Mouse (Mus musculus) embryonic facial prominence, embryonic 11.5 days (tissue): ENCODE measurements around the gene Plaur. TPM values are rescaled to one million over a fixed set of nuclear protein-coding genes. Genes with fewer than 3 reads are reported as not detected.
A peak's percentile ranks its signal among the peaks of the same experiment; 100 is the strongest.

Source experiments
- ATAC-seq: fragments of 200-750 bp; cut with Nextera tagmentation; replicated peaks from 2 replicates; pipeline ENCODE4 v1.8.0; 2017; ENCODE audit warnings: low read depth; ENCODE audit not compliant: insufficient number of reproducible peaks, low FRiP score, low TSS enrichment
- DNase-seq: peaks from one replicate; pipeline ENCODE4 v3.0.0-alpha.2; 2015; ENCODE audit warnings: low spot score
- H3K27ac ChIP-seq: fragments of 300-500 bp; sonication (generic); replicated peaks from 2 replicates; pipeline ENCODE4 v1.5.1; 2014; ENCODE audit warnings: mild to moderate bottlenecking, low read depth, low read length, control low read depth
- H3K27me3 ChIP-seq: fragments of 300-500 bp; sonication (generic); 2 replicates; pipeline ENCODE4 v1.6.1; 2014; ENCODE audit warnings: mild to moderate bottlenecking, low read length, moderate library complexity, mixed read lengths; ENCODE audit not compliant: control insufficient read depth, insufficient read depth
- H3K36me3 ChIP-seq: fragments of 300-500 bp; sonication (generic); replicated peaks from 2 replicates; pipeline ENCODE4 v1.6.1; 2014; ENCODE audit warnings: low read depth, mild to moderate bottlenecking, low read length, moderate library complexity, mixed read lengths; ENCODE audit not compliant: control insufficient read depth, insufficient read depth
- H3K4me1 ChIP-seq: fragments of 300-500 bp; sonication (generic); 2 replicates; pipeline ENCODE4 v1.6.1; 2014; ENCODE audit warnings: low read length, mixed read lengths; ENCODE audit not compliant: control insufficient read depth, insufficient read depth
- H3K4me2 ChIP-seq: fragments of 300-500 bp; sonication (generic); 2 replicates; pipeline ENCODE4 v1.6.1; 2014; ENCODE audit warnings: low read depth, mild to moderate bottlenecking, control low read depth, low read length, moderate library complexity
- H3K4me3 ChIP-seq: fragments of 300-500 bp; sonication (generic); 2 replicates; pipeline ENCODE4 v1.5.1; 2014; ENCODE audit warnings: low read depth, low read length, control low read depth
- H3K9ac ChIP-seq: fragments of 300-500 bp; sonication (generic); replicated peaks from 2 replicates; pipeline ENCODE4 v1.6.1; 2014; ENCODE audit warnings: mild to moderate bottlenecking, control low read depth, low read length
- H3K9me3 ChIP-seq: fragments of 300-500 bp; sonication (generic); replicated peaks from 2 replicates; pipeline ENCODE4 v1.6.1; 2016; ENCODE audit warnings: mild to moderate bottlenecking, low read length, inconsistent platforms, mixed read lengths; ENCODE audit not compliant: control insufficient read depth
- WGBS: fragments of 180-500 bp; shearing (Covaris S2); extraction: QIAGEN DNeasy Blood & Tissue Kit; methylation state at CpG from one replicate; pipeline ENCODE4 v1.1.7; 2014; 5-methylcytosine and 5-hydroxymethylcytosine counted together
- polyA plus RNA-seq: library from polyadenylated mRNA; unstranded; fragments of >200 nt; fragmentation: Nextera tagmentation; extraction: Ambion mirVana; gene quantifications from 2 replicates; pipeline ENCODE4 v1.2.1, GENCODE M21; 2014

Plaur gene
- polyA plus RNA-seq, 1 experiment from 2014 or later = 1.1 TPM

DNA sequence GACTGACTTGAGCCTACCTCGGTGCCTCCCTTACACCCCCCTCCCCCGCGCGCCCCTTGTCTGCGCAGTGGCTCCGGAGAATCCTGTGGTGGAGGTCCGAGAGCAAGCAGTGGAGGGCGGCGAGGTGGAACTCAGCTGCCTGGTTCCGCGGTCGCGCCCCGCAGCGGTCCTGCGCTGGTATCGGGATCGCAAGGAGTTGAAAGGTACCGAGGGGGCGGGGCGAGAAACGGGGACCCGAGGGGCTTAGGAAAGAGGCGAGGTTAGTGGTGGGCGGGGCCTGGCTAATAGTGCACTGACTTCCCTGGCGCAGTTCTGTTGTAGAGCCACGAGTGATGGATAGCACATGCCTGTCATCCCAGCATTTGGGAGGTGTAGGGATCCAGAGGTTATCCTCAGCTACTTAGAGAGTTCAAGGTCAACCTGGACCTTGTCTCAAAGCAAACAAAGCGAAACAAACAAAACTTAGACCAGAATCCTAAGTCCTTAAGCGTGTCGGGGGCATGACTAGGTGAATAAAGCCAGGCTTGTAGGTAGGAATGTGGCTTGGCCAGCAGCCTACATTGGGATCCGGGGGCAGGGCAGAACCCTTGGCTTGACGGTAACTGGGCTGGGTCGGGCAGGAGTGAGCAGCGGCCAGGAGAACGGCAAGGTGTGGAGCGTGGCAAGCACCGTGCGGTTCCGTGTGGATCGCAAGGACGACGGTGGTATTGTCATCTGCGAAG lies 37.7 kb downstream of the Plaur start:
- peak overlapping the region; percentile 59 for H3K4me2 ChIP-seq
- peak overlapping the region; percentile 47 for H3K9ac ChIP-seq
- WGBS = 14% methylated on average over 42 of the region's 43 CpGs
- H3K4me3 ChIP-seq = peak overlapping the region; percentile 24; the same call in 1 of the 2 replicates
- DNase-seq = peak; percentile 63
- H3K4me1 ChIP-seq = peaks cover 2% of the 10 kb centered on the region; the same call in 1 of the 2 replicates
- no peak overlapping the region for H3K27ac ChIP-seq
- H3K9me3 ChIP-seq = no peaks in the 10 kb centered on the region
- ATAC-seq = peak; percentile 61
- peaks cover 23% of the 10 kb centered on the region for H3K27me3 ChIP-seq
- no peaks in the 10 kb centered on the region for H3K36me3 ChIP-seq

DNA sequence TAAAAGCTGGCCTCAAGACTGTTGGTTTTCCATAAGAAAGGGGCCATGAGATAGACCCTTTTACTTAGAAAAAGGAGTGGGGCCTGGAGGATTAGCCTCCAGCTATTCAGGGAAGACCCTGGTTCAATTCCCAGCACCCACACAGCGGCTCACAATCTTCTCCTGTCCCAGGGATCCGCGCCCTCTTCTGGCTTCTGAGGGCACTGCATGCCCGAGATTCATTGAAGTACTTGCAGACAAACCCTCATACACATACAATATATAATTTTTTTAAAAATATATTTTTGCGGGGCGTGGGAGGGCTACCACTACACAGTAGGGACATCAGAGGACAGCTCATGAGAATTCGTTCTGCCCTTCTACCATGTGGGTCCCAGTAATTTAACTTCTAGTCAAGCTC lies 38.6 kb downstream of the Plaur start:
- no peak overlapping the region for H3K27ac ChIP-seq
- H3K9ac ChIP-seq = no peak overlapping the region
- H3K4me2 ChIP-seq = no peak overlapping the region
- H3K36me3 ChIP-seq = no peaks in the 10 kb centered on the region
- peaks cover 23% of the 10 kb centered on the region for H3K27me3 ChIP-seq
- DNase-seq = peak; percentile 56
- peaks cover 2% of the 10 kb centered on the region; the same call in 1 of the 2 replicates for H3K4me1 ChIP-seq
- no peak for ATAC-seq
- no peaks in the 10 kb centered on the region for H3K9me3 ChIP-seq
- no peak overlapping the region for H3K4me3 ChIP-seq
- 17% methylated on average over 7 of the region's 7 CpGs for WGBS

- no peaks in the 10 kb centered on the region for H3K9me3 ChIP-seq
- H3K4me1 ChIP-seq = peaks cover 2% of the 10 kb centered on the region; the same call in 1 of the 2 replicates
- no peak overlapping the region for H3K4me3 ChIP-seq
- no peak for DNase-seq
- H3K4me2 ChIP-seq = no peak overlapping the region
- H3K27me3 ChIP-seq = peaks cover 23% of the 10 kb centered on the region
- no peaks in the 10 kb centered on the region for H3K36me3 ChIP-seq
- WGBS = 41% methylated on average over 21 of the region's 21 CpGs
- H3K27ac ChIP-seq = no peak overlapping the region
- H3K9ac ChIP-seq = no peak overlapping the region
- ATAC-seq = no peak
Measured at GRCm38 (mm10) chr7:24501492-24501891, 39.2 kb downstream of the Plaur start.

DNA sequence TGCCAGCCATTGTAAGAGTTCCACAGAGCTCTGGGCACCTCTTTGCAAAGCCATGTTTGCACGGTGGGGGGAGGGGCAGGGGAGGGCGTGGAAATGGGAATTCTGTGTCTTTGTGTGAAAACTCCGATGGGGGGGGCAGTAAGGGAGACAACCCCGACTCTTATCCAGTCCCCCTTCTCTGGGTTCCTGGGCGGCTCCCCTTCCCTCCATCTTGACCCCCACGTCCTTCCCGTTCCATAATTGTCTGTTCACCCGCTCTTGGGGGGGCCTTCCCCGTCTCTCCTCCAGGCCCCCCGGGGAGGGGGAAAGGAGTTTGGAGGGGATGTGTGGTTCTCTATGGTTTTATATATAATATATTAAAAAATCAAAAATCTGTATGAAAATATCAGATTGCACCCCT lies 41.7 kb downstream of the Plaur start:
- Histone ChIP-seq H3K27me3 (peaks cover 17% of the 10 kb centered on the region), H3K4me1 (peaks cover 2% of the 10 kb centered on the region; the same call in 1 of the 2 replicates), H3K27ac (no peak overlapping the region), H3K4me2 (peak overlapping the region; percentile 4; the same call in 1 of the 2 replicates), H3K4me3 (no peak overlapping the region), H3K9me3 (no peaks in the 10 kb centered on the region), H3K9ac (no peak overlapping the region), H3K36me3 (no peaks in the 10 kb centered on the region)
- ATAC-seq = no peak
- DNase-seq = no peak
- 37% methylated on average over 9 of the region's 10 CpGs for WGBS

DNA sequence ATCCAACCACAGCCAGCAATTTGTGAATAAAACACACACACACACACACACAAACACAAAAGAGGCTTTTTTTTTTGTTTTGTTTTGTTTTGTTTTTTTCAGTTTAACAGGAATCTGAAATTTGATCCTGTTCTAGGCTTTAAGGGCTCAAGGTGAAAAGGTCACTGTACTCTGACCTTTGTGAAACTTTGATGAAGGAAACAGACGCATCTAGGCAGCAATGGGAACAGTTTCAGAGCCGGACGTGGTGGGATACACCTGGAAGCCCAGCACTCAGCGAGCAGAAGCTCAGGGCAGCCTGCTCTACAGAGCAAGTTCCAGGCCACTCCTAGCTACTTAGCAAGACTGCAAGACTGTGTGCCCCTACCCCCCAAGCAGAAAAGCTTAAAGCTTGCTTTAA lies 42.6 kb downstream of the Plaur start:
- Histone ChIP-seq H3K27me3 (peaks cover 9% of the 10 kb centered on the region), H3K4me2 (no peak overlapping the region)

GRCm38 (mm10) chr7:24505447-24506064 lies 43.3 kb downstream of the Plaur start:
- no peak overlapping the region for H3K4me3 ChIP-seq
- DNase-seq (no peak), ATAC-seq (no peak)
- H3K9me3 ChIP-seq = no peaks in the 10 kb centered on the region
- no peak overlapping the region for H3K4me2 ChIP-seq
- H3K27me3 ChIP-seq = peaks cover 3% of the 10 kb centered on the region; the same call in 1 of the 2 replicates
- no peak overlapping the region for H3K27ac ChIP-seq
- no peak overlapping the region for H3K9ac ChIP-seq
- no peaks in the 10 kb centered on the region for H3K36me3 ChIP-seq
- no peaks in the 10 kb centered on the region; the same call in 1 of the 2 replicates for H3K4me1 ChIP-seq
- 21% methylated on average over 15 of the region's 15 CpGs for WGBS

More for the DNA sequence above, 42.6 kb downstream of the Plaur start:
- 7% methylated on average over 4 of the region's 4 CpGs for WGBS
- no peak overlapping the region for H3K9ac ChIP-seq
- no peaks in the 10 kb centered on the region; the same call in 1 of the 2 replicates for H3K4me1 ChIP-seq
- no peak overlapping the region for H3K27ac ChIP-seq
- no peak overlapping the region for H3K4me3 ChIP-seq
- DNase-seq (no peak), ATAC-seq (no peak)
- no peaks in the 10 kb centered on the region for H3K9me3 ChIP-seq
- no peaks in the 10 kb centered on the region for H3K36me3 ChIP-seq

- Histone ChIP-seq H3K4me3 (no peak overlapping the region), H3K4me2 (no peak overlapping the region; the same call in 1 of the 2 replicates), H3K27me3 (no peaks in the 10 kb centered on the region), H3K9me3 (no peaks in the 10 kb centered on the region), H3K36me3 (no peaks in the 10 kb centered on the region; the same call in 1 of the 2 replicates), H3K4me1 (no peaks in the 10 kb centered on the region; the same call in 1 of the 2 replicates), H3K9ac (no peak overlapping the region), H3K27ac (no peak overlapping the region)
- DNase-seq (no peak), ATAC-seq (no peak)
- 16% methylated on average over 3 of the region's 3 CpGs for WGBS
Measured at GRCm38 (mm10) chr7:24506065-24506459, 43.8 kb downstream of the Plaur start.

DNA sequence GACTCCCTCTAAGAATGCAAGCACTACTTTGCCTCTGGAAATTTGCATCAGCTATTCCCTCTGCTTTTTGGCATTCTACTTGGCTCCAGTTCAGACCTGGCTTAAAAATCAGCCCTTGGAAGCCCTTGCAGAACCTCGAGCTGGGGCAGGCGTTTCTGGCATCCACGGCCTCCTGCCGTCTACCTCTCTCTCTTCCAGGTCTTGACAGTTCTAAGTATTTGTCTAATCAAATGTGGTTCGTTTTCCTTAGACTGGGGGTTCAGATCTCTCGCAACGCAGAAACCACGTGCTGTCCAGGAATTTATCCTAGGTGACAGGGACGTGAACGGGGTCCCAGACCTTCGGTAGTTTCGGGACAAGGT lies 44.2 kb downstream of the Plaur start:
- ATAC-seq (peak; percentile 8; the same call in 1 of the 2 replicates), DNase-seq (no peak)
- Histone ChIP-seq H3K4me3 (peak overlapping the region; percentile 68), H3K27me3 (no peaks in the 10 kb centered on the region), H3K27ac (peak overlapping the region; percentile 97), H3K4me1 (no peaks in the 10 kb centered on the region; the same call in 1 of the 2 replicates), H3K36me3 (no peaks in the 10 kb centered on the region; the same call in 1 of the 2 replicates), H3K9me3 (no peaks in the 10 kb centered on the region), H3K9ac (peak overlapping the region; percentile 97), H3K4me2 (peak overlapping the region; percentile 74)
- under 1% methylated on average over 12 of the region's 12 CpGs for WGBS
